Mouse (Mus musculus) limb, embryonic 15.5 days (tissue): ENCODE results near the gene Rpl13. TPM values are rescaled to one million over a fixed set of nuclear protein-coding genes. Genes with fewer than 3 reads are reported as not detected.

ENCODE experiments used
- ATAC-seq: fragments of 200-750 bp; cut with Nextera tagmentation; 2 replicates; pipeline ENCODE4 v1.8.0; 2017; ENCODE audit warnings: low read depth, moderate TSS enrichment; ENCODE audit not compliant: insufficient number of reproducible peaks, low FRiP score, low TSS enrichment
- H3K27ac ChIP-seq: fragments of 300-500 bp; sonication (generic); 2 replicates; pipeline ENCODE4 v1.5.1; 2015; ENCODE audit warnings: moderate library complexity, mild to moderate bottlenecking, inconsistent platforms
- H3K27me3 ChIP-seq: fragments of 300-500 bp; sonication (generic); 2 replicates; pipeline ENCODE4 v1.6.1; 2015; ENCODE audit warnings: inconsistent platforms
- H3K36me3 ChIP-seq: fragments of 300-500 bp; sonication (generic); 2 replicates; pipeline ENCODE4 v1.6.1; 2015; ENCODE audit warnings: inconsistent platforms
- H3K4me1 ChIP-seq: fragments of 300-500 bp; sonication (generic); 2 replicates; pipeline ENCODE4 v1.6.1; 2015; ENCODE audit warnings: inconsistent platforms
- H3K4me2 ChIP-seq: fragments of 300-500 bp; sonication (generic); 2 replicates; pipeline ENCODE4 v1.6.1; 2015; ENCODE audit warnings: mild to moderate bottlenecking, inconsistent platforms
- H3K4me3 ChIP-seq: fragments of 300-500 bp; sonication (generic); 2 replicates; pipeline ENCODE4 v1.5.1; 2015; ENCODE audit warnings: mild to moderate bottlenecking, inconsistent platforms
- H3K9ac ChIP-seq: fragments of 300-500 bp; sonication (generic); 2 replicates; pipeline ENCODE4 v1.6.1; 2015; ENCODE audit warnings: inconsistent platforms
- H3K9me3 ChIP-seq: fragments of 300-500 bp; sonication (generic); 2 replicates; pipeline ENCODE4 v1.6.1; 2016; ENCODE audit warnings: inconsistent platforms
- WGBS: fragments of 180-500 bp; shearing (Covaris S2); methylation state at CpG from one replicate; pipeline ENCODE4 v1.1.7; 2015; 5-methylcytosine and 5-hydroxymethylcytosine counted together
- polyA plus RNA-seq: library from polyadenylated mRNA; unstranded; fragments of >200 nt; fragmentation: Nextera tagmentation; extraction: Ambion mirVana; gene quantifications from 2 replicates; pipeline ENCODE4 v1.2.1, GENCODE M21; 2015

Rpl13 gene
- polyA plus RNA-seq, 1 experiment from 2014 or later, result 1,581 TPM

GRCm38 (mm10) chr8:123110649-123111048 is 8.5 kb downstream of the Rpl13 start:
- ATAC-seq, result peak; percentile 35; the same call in 1 of the 2 replicates
- WGBS, result 10% methylated on average over 4 of the region's 4 CpGs
- Histone ChIP-seq H3K4me3 (no peak overlapping the region), H3K27ac (no peak overlapping the region), H3K36me3 (peaks cover 2% of the 10 kb centered on the region), H3K4me2 (no peak overlapping the region), H3K27me3 (peaks cover 2% of the 10 kb centered on the region), H3K4me1 (no peaks in the 10 kb centered on the region), H3K9ac (no peak overlapping the region), H3K9me3 (no peaks in the 10 kb centered on the region)

GRCm38 (mm10) chr8:123112892-123113291 is 10.7 kb downstream of the Rpl13 start:
- H3K4me2 ChIP-seq, result no peak overlapping the region
- no peak for ATAC-seq
- H3K9ac ChIP-seq, result no peak overlapping the region
- H3K4me1 ChIP-seq, result peaks cover 15% of the 10 kb centered on the region
- no peak overlapping the region for H3K4me3 ChIP-seq
- 63% methylated on average over 9 of the region's 9 CpGs for WGBS
- H3K27me3 ChIP-seq, result peaks cover 24% of the 10 kb centered on the region
- H3K36me3 ChIP-seq, result no peaks in the 10 kb centered on the region
- no peaks in the 10 kb centered on the region for H3K9me3 ChIP-seq
- H3K27ac ChIP-seq, result no peak overlapping the region

GRCm38 (mm10) chr8:123113908-123114469 is 11.8 kb downstream of the Rpl13 start:
- Histone ChIP-seq H3K9me3 (no peaks in the 10 kb centered on the region), H3K9ac (no peak overlapping the region), H3K27ac (no peak overlapping the region), H3K4me3 (no peak overlapping the region), H3K36me3 (no peaks in the 10 kb centered on the region), H3K27me3 (peaks cover 35% of the 10 kb centered on the region), H3K4me2 (no peak overlapping the region), H3K4me1 (peaks cover 18% of the 10 kb centered on the region)
- ATAC-seq, result no peak
- WGBS, result 50% methylated on average over 2 of the region's 2 CpGs

- Histone ChIP-seq H3K27me3 (peaks cover 39% of the 10 kb centered on the region), H3K27ac (no peak overlapping the region), H3K9me3 (no peaks in the 10 kb centered on the region), H3K36me3 (no peaks in the 10 kb centered on the region), H3K4me2 (no peak overlapping the region), H3K9ac (no peak overlapping the region), H3K4me3 (no peak overlapping the region), H3K4me1 (peaks cover 18% of the 10 kb centered on the region)
- ATAC-seq, result no peak
- 62% methylated on average over 3 of the region's 3 CpGs for WGBS
Measured at GRCm38 (mm10) chr8:123114644-123115043, 12.5 kb downstream of the Rpl13 start.

- Histone ChIP-seq H3K27me3 (peaks cover 39% of the 10 kb centered on the region), H3K27ac (no peak within 1 kb of the TSS), H3K36me3 (no peaks in the 10 kb centered on the region), H3K4me2 (peak within 1 kb of the TSS; percentile 91), H3K9ac (0 out of 2 replicates have a peak within 1 kb of the TSS, but pooled peaks have one; percentile 31), H3K4me3 (peak within 1 kb of the TSS; percentile 45), H3K9me3 (no peaks in the 10 kb centered on the region), H3K4me1 (peaks cover 18% of the 10 kb centered on the region)
- under 1% methylated on average over 50 of the region's 51 CpGs for WGBS
- 0 out of 2 replicates have a peak, but pooled peaks have one; percentile 36 for ATAC-seq
Measured at GRCm38 (mm10) chr8:123117127-123117731, 15.1 kb downstream of the Rpl13 start, which contains the start of gene Cpne7. Gene Cpne7 (plus strand): TSS chr8:123117374.

GRCm38 (mm10) chr8:123117744-123118143 is 15.6 kb downstream of the Rpl13 start:
- H3K27me3 ChIP-seq, result peaks cover 39% of the 10 kb centered on the region
- H3K9ac ChIP-seq, result no peak overlapping the region
- WGBS, result 4% methylated on average over 17 of the region's 17 CpGs

GRCm38 (mm10) chr8:123122059-123122458 is 19.9 kb downstream of the Rpl13 start:
- whole genome bisulfite sequencing, result 52% methylated on average over 9 of the region's 9 CpGs
- Histone ChIP-seq H3K9ac (no peak overlapping the region), H3K4me3 (no peak overlapping the region), H3K36me3 (no peaks in the 10 kb centered on the region), H3K9me3 (no peaks in the 10 kb centered on the region), H3K4me1 (peaks cover 25% of the 10 kb centered on the region), H3K4me2 (no peak overlapping the region), H3K27ac (no peak overlapping the region), H3K27me3 (peaks cover 29% of the 10 kb centered on the region)
- ATAC-seq, result no peak

More at GRCm38 (mm10) chr8:123117744-123118143, 15.6 kb downstream of the Rpl13 start:
- Histone ChIP-seq H3K4me1 (peaks cover 18% of the 10 kb centered on the region), H3K9me3 (no peaks in the 10 kb centered on the region), H3K36me3 (no peaks in the 10 kb centered on the region), H3K4me3 (peak overlapping the region; percentile 45), H3K4me2 (peak overlapping the region; percentile 91), H3K27ac (no peak overlapping the region)
- no peak for ATAC-seq

- Histone ChIP-seq H3K36me3 (no peaks in the 10 kb centered on the region), H3K4me3 (no peak overlapping the region), H3K4me1 (peaks cover 19% of the 10 kb centered on the region), H3K4me2 (no peak overlapping the region), H3K27me3 (peaks cover 24% of the 10 kb centered on the region), H3K9me3 (no peaks in the 10 kb centered on the region), H3K27ac (no peak overlapping the region), H3K9ac (no peak overlapping the region)
- no peak for ATAC-seq
- WGBS, result 74% methylated on average over 5 of the region's 5 CpGs
Measured at GRCm38 (mm10) chr8:123122670-123123069, 20.5 kb downstream of the Rpl13 start.

GRCm38 (mm10) chr8:123126193-123126816 is 24.2 kb downstream of the Rpl13 start:
- no peak for ATAC-seq
- 10% methylated on average over 19 of the region's 19 CpGs for WGBS
- no peak overlapping the region for H3K4me3 ChIP-seq

GRCm38 (mm10) chr8:123131041-123131440 is 28.9 kb downstream of the Rpl13 start:
- Histone ChIP-seq H3K27me3 (peaks cover 2% of the 10 kb centered on the region; the same call in 1 of the 2 replicates), H3K36me3 (no peaks in the 10 kb centered on the region), H3K4me2 (no peak overlapping the region), H3K4me1 (peaks cover 16% of the 10 kb centered on the region), H3K9ac (no peak overlapping the region), H3K4me3 (no peak overlapping the region), H3K9me3 (no peaks in the 10 kb centered on the region), H3K27ac (no peak overlapping the region; the same call in 1 of the 2 replicates)
- no peak for ATAC-seq
- WGBS, result 55% methylated on average over 9 of the region's 9 CpGs

More at GRCm38 (mm10) chr8:123126193-123126816, 24.2 kb downstream of the Rpl13 start:
- no peaks in the 10 kb centered on the region for H3K36me3 ChIP-seq
- H3K9me3 ChIP-seq, result no peaks in the 10 kb centered on the region
- no peak overlapping the region for H3K9ac ChIP-seq
- H3K27ac ChIP-seq, result no peak overlapping the region
- H3K27me3 ChIP-seq, result peaks cover 7% of the 10 kb centered on the region; the same call in 1 of the 2 replicates
- peaks cover 17% of the 10 kb centered on the region for H3K4me1 ChIP-seq
- no peak overlapping the region for H3K4me2 ChIP-seq

GRCm38 (mm10) chr8:123132953-123133352 is 30.8 kb downstream of the Rpl13 start:
- no peak overlapping the region for H3K4me2 ChIP-seq
- no peak overlapping the region for H3K4me3 ChIP-seq
- no peaks in the 10 kb centered on the region for H3K36me3 ChIP-seq
- no peak overlapping the region for H3K9ac ChIP-seq
- peaks cover 24% of the 10 kb centered on the region for H3K4me1 ChIP-seq
- H3K27ac ChIP-seq, result no peak overlapping the region
- no peaks in the 10 kb centered on the region for H3K9me3 ChIP-seq
- H3K27me3 ChIP-seq, result no peaks in the 10 kb centered on the region
- ATAC-seq, result no peak
- WGBS, result 98% methylated on average over 2 of the region's 2 CpGs

- H3K4me3 ChIP-seq, result no peak overlapping the region
- no peak overlapping the region for H3K27ac ChIP-seq
- H3K4me1 ChIP-seq, result peaks cover 33% of the 10 kb centered on the region
- no peak overlapping the region for H3K4me2 ChIP-seq
- 88% methylated on average over 11 of the region's 11 CpGs for WGBS
- H3K9me3 ChIP-seq, result no peaks in the 10 kb centered on the region
- H3K36me3 ChIP-seq, result no peaks in the 10 kb centered on the region
- no peak overlapping the region for H3K9ac ChIP-seq
- H3K27me3 ChIP-seq, result no peaks in the 10 kb centered on the region
- no peak for ATAC-seq
Measured at GRCm38 (mm10) chr8:123134149-123134713, 32.1 kb downstream of the Rpl13 start.
